Mouse (Mus musculus) urinary bladder, postnatal 0 days (tissue): ENCODE measurements around the gene Lrrfip2. TPM values are rescaled to one million over a fixed set of nuclear protein-coding genes. Genes with fewer than 3 reads are reported as not detected.

Experiments
- polyA plus RNA-seq: library from polyadenylated mRNA; unstranded; fragments of >200 nt; fragmentation: Nextera tagmentation; extraction: Ambion mirVana; gene quantifications from 2 replicates; pipeline ENCODE4 v1.2.1, GENCODE M21; 2015

Gene Lrrfip2
- polyA plus RNA-seq, result 27.0 and 27.8 TPM in 2 replicates

DNA sequence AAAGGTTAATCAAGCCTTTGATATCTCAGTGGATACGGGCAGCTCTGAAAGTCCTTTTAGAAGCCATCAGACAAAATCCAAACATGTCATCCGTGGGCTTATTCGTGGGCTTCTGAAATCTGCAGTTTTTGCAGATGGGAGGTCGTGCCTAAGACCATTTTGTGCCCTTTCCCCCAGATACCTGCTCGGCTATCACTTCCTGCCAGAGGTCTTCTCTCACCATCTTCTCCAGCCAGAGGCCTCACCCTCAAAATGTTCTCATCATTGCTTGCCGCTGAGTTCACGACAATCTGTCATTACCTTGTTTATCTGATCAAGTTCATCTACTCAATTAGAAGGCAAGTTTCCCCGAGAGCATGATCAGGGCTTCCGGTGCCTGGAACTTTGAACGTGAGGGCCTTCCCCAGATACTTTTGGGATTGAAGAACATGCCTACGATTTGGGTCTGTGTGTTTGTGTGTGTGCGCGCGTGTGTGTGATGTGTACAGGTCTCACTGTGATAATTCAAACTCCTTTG, at the start of gene Lrrfip2:
Gene Lrrfip2 (plus strand): TSS at position 467 of the 517 bp plus-strand sequence.

DNA sequence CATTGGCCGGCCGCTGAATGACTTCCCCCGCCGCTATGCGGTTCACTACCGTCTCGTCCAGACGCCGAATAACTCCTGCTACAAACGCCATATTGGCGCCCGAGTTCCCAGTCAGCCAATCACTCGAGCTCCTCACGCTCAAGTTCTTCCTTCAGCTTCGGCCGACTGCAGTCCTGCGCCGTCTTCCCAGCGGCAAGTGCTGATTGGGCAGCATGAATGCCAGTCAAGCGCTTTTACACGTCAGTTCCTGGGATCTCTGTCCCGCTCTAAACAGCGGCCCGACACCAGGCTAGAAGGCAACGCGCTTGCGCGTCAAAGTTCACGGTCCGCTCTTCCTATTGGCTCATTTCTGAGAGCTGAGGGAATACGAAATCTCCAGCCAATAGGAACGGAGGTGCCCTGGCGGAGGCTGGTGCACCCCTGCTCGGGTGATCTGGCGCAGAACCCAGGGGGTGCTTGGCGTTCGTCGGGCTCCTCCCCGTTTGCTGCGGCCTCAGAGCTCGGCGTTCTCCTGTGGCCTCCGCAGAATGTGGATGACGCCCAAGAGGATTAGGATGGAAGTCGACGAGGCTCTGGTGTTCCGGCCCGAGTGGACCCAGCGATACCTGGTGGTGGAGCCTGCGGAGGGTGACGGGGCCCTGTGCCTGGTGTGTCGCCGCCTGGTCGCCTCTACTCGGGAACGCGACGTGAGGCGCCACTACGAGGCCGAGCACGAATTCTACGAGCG, 154.2 kb downstream of the Lrrfip2 start, which contains the start of the genes Mlh1 and Epm2aip1:
Gene Mlh1 (minus strand): TSS at position 358 of the 727 bp plus-strand sequence.
Gene Epm2aip1 (plus strand): TSS at position 496 of the 727 bp plus-strand sequence.

Other genes starting within 250 kb of the Lrrfip2 start
- gene Als2cl, start 237.7 kb upstream of the Lrrfip2 start, polyA plus RNA-seq, result 9.5 and 11.0 TPM in 2 replicates
- 0.76 and 1.5 TPM in 2 replicates for gene Tmie, start 237.5 kb upstream of the Lrrfip2 start, polyA plus RNA-seq
- not detected in 2 replicates for gene Fam240a, start 200.7 kb upstream of the Lrrfip2 start, polyA plus RNA-seq
- 0.08 TPM in 1 of 2 replicates, not detected in the other for gene Tdgf1, start 171.4 kb upstream of the Lrrfip2 start, polyA plus RNA-seq
- 0.37 and 0.39 TPM in 2 replicates for gene Lrrc2, start 166.0 kb upstream of the Lrrfip2 start, polyA plus RNA-seq
- not detected in 2 replicates for gene Rtp3, start 127.0 kb upstream of the Lrrfip2 start, polyA plus RNA-seq
- gene Ltf, start 98.3 kb upstream of the Lrrfip2 start, polyA plus RNA-seq, result 0.79 and 1.5 TPM in 2 replicates
- 1.8 and 3.5 TPM in 2 replicates for gene Ccrl2, start 60.1 kb upstream of the Lrrfip2 start, polyA plus RNA-seq
- 17.1 and 18.0 TPM in 2 replicates for gene Mlh1, start 154.2 kb downstream of the Lrrfip2 start, polyA plus RNA-seq
- gene Epm2aip1, start 154.3 kb downstream of the Lrrfip2 start, polyA plus RNA-seq, result 10.1 and 13.3 TPM in 2 replicates
- gene Trank1, start 194.1 kb downstream of the Lrrfip2 start, polyA plus RNA-seq, result 0.04 and 0.08 TPM in 2 replicates